13 mouse cellular contexts compared by ENCODE assay signal in the genomic region with DNA sequence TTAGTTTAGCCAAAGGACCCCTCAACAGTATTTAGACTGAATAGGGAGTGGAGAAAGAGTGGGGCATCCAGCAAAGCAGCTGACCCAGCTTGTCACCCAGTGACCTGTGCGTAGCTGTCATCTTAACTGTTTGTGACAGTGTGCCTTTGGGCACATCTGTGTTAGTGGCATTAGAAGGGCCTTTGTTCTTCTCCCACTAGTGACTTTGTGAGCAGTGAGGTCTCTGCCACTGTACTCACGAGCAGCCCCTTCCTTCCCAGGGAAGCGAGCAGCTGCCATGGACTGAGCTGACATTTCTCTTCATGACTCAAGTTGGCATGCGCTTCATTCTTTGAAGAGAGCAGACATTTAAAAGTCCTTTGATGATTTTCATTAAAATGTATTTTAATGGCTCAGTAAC.
"Had no signal": no experiment of that assay in that cellular context is flagged by ENCODE, and none has a peak within 500 bp of the region (broad histone marks: within the 10 kb centered on the region; RNA-seq: fewer than 3 reads in every experiment).

No protein-coding gene starts in this region.

- H3K9ac ChIP-seq: kidney, embryonic 15.5 days; limb, embryonic 15.5 days; liver, embryonic 12.5 days; lung, embryonic 14.5 days; neural tube, embryonic 15.5 days; stomach, embryonic 15.5 days had no signal

- DNase-seq: kidney, adult 2 months; kidney, postnatal 14 days; lung, embryonic 14.5 days; lung, postnatal 10 days; lung, postnatal 4 days; thymus, postnatal 36 days had no signal

- H3K4me2 ChIP-seq: kidney, embryonic 15.5 days; limb, embryonic 15.5 days; liver, embryonic 12.5 days; lung, embryonic 14.5 days; neural tube, embryonic 15.5 days; stomach, embryonic 15.5 days had no signal

- H3K27ac ChIP-seq: kidney, embryonic 15.5 days; limb, embryonic 15.5 days; liver, embryonic 12.5 days; neural tube, embryonic 15.5 days; stomach, embryonic 15.5 days had no signal

- H3K4me3 ChIP-seq: kidney, embryonic 15.5 days; limb, embryonic 15.5 days; liver, embryonic 12.5 days; myocyte; neural tube, embryonic 15.5 days; stomach, embryonic 15.5 days had no signal

- H3K4me1 ChIP-seq: kidney, embryonic 15.5 days; limb, embryonic 15.5 days; liver, embryonic 12.5 days; neural tube, embryonic 15.5 days; stomach, embryonic 15.5 days had no signal

- H3K36me3 ChIP-seq: kidney, embryonic 15.5 days; limb, embryonic 15.5 days; liver, embryonic 12.5 days; neural tube, embryonic 15.5 days; stomach, embryonic 15.5 days had no signal

- ATAC-seq: intestine, embryonic 16.5 days; liver, embryonic 12.5 days had no signal

- H3K9me3 ChIP-seq: kidney, embryonic 15.5 days; limb, embryonic 15.5 days; liver, embryonic 12.5 days; neural tube, embryonic 15.5 days; stomach, embryonic 15.5 days had no signal

- H3K27me3 ChIP-seq: kidney, embryonic 15.5 days; limb, embryonic 15.5 days; liver, embryonic 12.5 days; neural tube, embryonic 15.5 days; stomach, embryonic 15.5 days had no signal
